Mouse (Mus musculus): ENCODE measurements at regions not wholly inside any gene's neighbourhood (a gene's known extent, or its start where the extent isn't known, plus 50 kb on each side); places are given as distances from the start of the nearest gene placed in this dataset.

DNA sequence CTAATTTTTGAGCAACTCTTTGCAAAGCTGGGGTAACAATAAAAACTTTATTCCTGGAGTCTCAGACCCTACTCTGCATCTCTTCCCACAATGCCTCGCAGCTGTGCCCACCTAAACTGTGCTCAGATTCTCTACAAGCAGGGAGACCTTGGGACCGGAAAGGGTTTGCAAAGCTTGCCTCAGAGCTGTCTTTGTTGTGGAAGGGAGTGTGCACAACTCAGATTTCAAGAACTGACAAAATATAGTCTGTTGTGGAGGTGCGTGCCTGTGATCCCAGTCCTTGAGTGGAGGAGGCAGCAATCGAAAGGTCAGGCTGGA is 530.2 kb downstream of the Pdcd6ip start:
- DNase-seq (ENCODE audit: low read depth, low spot score) = no peak

DNA sequence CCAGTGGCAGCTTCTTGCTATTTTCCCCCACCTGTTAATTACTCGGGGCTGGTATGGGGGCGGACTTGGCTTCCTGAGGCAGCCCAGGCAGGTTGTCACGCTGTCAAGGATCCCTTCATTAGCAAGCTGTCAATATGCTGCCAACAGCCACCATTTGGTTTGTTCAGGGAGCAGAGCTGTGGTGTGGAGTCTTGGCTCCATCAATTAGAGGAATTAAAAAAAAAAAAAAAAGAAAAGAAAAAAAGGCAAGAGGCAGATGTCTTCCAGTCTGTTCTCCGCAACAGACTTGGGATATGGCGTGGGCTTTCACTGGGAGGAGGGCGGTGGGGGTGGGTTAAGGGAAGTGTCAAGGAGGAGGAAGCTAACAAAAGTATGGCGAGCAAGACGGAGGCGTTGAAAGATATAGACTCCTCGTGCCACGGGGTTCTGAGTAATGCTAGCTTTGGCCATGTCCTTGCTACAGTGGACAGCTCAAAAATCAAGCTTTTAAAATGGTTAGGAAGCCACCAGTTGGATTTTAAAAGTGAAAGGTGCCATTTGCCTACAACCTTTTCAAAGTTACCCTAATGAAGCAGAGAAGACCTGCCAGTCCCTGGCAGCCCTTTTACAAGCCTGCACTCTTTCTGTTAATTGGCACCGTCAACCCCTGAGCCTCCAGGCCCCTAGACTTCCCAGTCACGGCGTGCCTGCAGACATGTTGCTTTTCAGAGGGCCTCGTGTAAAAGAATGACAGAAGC is 530.7 kb downstream of the Pdcd6ip start:
- no peak for DNase-seq (ENCODE audit: low read depth, low spot score)

DNA sequence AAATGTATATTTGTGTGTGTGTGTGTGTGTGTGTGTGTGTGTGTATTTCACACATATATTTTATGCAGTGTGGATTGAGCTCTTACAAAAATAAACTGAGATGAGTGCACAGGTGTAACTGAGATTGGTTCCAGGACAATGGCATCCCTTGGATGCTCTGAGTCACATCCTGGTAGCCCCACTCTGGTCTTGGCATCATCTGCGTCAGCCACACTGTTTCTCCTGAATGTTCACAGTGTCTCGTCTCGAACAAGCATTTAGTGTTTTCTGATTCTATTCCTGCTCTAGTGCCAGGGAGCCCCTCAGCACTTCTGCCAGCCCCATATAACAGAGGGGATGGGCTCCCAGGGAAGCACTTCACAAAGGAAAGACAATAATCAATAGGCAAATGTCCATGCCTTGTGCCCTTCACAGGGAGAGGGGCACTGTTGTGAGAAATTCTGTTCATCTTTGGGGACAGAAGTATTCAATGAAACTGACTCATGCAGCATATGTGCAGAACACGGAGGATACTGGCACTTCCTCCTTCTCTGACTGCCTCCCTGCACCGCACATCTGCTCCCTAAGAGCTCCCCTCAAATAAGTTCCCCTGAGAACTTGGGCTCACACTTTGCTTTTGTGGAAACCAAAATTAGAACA is 536.2 kb downstream of the Pdcd6ip start:
- no peak for DNase-seq (ENCODE audit: low read depth, low spot score)

DNA sequence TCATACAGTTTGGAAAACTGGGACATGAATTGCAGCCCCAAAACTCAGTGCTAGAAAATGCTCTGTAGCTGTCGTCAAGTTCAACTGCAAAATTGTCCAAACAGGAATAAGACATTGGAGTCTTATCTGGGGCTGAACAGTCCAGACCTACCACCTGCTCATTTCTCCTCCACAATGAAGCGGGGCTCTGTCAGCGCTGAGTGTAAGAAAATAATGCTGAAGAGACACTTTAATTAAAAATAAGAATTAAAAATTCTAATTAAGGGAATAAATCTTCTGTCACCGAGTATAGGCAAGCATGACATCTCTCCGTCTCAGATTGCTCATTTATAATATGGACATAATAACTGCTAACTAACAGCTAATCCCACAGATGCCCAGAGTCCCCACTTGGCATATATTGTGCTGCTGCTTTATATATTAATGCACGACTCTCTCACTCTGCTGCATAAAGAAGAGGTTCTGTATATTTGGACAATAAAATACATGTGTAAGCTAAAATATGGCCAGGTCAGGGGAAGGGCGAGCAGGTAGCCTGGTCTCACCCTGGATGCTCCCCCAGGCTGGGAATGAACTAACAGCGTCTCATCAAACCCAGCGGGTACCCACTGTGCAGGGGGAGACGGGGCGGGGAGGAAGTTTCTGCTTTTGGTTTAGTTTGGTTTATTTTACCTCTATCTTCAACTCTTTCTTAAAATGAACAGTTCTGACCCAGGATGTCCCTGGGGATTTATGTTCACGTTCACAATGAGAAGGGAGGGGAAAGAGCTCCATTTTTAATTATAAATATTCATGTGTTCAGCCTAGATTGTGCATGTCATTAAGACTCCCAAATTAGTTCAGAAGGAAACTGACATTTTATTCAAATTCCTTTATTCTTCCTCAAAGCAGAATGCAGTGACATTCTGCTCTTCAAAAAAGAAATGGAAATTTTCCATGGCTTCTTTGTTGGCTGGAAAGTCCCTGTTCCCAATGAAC is 544.9 kb downstream of the Pdcd6ip start:
- no peak for DNase-seq (ENCODE audit: low read depth, low spot score)

DNA sequence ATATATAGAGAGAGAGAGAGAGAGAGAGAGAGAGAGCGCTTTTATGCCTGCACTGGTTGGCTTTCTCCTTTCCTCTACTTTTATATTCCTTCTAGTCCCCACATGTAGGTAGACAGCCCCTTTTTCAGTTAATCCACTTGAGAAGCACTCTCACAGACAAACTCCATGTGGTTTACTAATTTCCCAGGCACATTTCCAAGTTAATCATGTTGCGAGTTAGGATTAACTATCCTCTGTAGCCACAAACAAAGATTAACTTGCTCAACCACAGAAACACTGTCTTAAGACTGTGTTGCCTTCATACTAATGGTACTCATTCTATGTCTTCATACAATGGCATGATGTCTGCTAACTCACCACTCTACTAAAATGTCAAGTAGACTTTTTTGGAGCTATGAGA is 548.0 kb downstream of the Pdcd6ip start:
- no peak for DNase-seq (ENCODE audit: low read depth, low spot score)

DNA sequence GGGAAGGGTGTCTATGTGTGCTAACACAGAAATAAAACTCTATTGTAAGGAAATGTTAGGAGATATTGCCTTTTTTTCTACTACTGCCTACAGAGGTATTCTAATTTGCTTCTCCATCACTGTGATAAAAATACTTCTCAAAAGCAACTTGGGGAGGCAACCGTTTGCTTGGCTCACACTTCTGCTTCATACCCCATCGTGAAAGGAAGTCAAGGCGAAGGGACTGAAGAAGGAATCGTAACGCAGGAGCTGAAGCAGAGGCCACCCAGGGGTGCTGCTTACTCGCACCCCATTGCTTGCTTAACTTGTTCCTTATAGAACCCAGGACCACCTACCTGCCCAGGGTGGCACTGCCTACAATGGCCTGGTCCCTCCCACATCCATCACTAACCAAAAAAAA is 550.0 kb downstream of the Pdcd6ip start:
- no peak for DNase-seq (ENCODE audit: low read depth, low spot score)

DNA sequence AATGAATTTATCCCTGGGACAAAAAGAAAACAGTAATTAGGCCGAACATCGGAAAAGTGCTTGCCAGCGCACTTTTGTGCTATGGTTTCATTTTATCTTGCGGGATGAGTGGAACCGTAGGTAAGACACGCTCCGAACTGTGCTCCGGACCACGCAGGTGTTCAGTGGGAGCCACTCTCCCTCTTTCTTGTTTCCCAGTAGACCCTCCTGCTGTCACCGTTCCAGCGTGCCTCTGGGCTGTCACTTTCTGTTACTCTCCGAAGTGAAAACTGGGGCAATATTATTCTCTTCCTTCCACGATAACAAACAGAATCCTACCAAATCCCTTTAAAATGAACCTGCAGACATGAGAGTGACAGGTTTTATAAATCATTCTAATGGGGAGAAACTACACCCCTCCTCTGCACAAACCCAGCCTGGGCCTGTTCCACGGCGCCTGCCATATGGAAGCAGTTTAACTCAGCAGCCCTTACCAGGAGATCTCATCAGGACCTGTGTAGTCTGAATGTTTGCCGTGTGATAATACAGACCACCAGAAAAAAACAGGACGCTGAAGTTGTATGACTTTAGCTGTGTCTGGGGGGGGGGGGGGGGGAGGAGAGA is 550.5 kb downstream of the Pdcd6ip start:
- DNase-seq (ENCODE audit: low read depth, low spot score) = no peak

DNA sequence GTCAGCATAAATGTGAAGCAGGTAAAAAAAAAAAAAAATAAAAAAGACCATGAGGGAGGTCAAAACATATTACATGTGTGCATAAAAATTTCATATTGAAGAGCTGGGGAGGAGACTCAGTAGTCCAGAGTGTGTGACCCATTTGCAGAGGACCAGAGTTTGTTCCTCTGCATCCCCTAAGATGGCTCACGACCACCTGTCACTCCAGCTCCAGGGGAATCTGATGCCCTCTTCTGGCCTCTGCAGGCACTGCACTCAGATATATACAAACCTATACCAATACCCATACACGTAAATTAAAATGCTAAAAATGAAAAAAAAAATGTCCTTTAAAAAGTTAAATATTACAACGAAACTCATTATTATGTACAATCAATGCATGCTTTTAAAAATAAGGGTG is 551.4 kb downstream of the Pdcd6ip start:
- DNase-seq (ENCODE audit: low read depth, low spot score) = peak; percentile 47

DNA sequence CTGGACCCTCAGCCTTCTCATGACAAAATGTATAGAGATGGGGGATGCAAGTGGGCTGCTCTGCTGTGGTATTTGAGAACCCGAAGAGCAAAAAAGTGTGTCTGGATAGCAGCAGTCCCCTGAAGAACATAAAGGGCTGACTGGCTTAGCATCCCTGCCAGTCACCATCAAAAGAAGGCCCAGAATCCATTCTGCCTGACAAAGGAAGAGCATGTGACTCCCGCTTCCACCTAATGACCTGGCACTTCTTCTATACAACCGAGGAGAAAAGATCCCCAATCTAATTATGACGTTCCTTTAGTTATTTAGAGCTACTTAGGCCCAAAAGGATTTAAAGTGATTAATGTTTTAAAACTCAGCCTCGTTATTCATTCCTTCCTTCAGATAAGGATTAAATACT is 559.0 kb downstream of the Pdcd6ip start:
- no peak for DNase-seq (ENCODE audit: low read depth, low spot score)

DNA sequence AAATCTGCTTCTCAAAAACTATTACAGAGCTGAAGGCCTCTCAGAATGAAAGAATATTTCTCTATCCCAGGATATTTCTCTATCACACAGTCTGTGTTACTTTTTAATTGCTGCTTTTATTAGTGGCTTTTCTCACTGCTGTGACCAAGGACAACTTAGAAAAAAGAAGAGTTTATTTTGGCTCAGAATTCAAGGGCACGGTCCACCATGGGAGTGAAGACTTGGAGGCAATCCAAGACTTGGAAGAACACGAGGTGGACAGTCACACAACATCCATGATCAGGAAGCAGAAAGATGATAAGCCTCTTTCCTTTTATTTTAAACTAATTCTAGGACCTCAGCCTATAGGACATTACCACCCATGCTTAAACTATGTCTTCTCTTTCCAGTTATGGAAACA is 561.5 kb downstream of the Pdcd6ip start:
- no peak for DNase-seq (ENCODE audit: low read depth, low spot score)

DNA sequence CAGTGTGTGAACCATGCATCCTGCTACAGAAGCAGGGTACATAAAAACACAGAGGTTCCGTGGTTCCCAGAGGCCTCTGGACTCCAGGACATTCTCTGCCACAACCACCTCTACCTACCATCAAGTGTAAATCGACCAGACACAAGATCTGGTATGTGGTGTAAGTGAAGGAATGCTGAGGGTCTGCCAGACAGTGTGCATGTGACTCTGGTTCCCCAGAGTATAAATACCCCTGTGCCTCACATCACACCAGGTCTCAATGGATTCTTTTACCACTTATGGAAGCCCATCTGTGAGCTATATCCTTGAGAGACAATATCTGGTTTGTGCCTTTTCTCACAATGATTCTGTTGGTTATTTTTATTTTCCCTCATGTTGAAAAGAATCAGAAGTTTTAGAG is 563.0 kb downstream of the Pdcd6ip start:
- no peak for DNase-seq (ENCODE audit: low read depth, low spot score)

DNA sequence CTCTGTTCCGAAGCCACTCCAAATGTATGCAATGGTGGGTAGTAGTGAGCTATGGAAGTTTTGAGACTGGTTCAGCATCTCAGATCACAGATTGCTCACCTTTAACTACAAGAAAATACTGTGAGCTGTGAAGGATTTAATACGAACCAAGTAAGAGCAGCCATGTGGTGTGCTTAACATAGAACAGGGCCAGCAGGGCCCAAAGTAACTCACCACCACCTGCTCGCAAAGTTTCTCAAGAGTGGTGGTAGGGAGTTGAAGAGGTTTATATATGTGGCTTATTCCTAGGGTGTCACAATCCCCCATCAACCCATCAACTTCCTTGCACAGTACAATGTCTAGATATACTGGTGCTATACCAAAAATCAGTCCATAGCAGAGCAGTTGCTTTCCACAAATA is 573.4 kb downstream of the Pdcd6ip start:
- no peak for DNase-seq (ENCODE audit: low read depth, low spot score)

DNA sequence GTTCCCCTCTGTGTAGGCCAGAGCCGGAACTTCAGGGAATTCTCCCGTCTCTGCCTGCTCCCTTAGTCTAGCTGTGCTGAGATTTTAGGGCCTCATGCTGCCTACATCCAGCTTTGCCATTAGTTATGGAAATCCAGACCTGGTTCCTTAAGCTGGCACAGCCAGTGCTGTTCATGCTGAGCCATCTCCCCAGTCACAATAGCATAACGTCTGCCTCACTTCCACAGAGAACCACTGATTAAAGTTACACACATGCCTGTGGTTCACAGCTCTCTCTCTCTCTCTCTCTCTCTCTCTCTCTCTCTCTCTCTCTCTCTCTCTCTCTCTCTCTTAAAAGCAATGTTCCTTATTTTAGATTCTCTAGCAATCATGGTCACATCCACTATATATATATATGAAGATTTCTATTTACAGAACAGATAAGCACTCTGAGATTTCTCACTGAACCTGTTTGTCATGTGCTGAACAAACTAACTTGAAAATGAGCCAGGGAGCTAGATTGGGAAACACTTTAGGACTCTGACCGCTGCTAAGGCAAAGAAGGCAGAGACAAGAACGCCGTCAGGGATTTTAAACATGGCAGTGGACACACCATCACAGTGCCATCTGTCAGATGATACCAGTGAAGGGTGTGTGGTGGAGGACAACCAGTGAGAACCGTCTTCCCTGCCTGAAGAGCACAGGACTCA is 584.9 kb downstream of the Pdcd6ip start:
- DNase-seq (ENCODE audit: low read depth, low spot score) = no peak

DNA sequence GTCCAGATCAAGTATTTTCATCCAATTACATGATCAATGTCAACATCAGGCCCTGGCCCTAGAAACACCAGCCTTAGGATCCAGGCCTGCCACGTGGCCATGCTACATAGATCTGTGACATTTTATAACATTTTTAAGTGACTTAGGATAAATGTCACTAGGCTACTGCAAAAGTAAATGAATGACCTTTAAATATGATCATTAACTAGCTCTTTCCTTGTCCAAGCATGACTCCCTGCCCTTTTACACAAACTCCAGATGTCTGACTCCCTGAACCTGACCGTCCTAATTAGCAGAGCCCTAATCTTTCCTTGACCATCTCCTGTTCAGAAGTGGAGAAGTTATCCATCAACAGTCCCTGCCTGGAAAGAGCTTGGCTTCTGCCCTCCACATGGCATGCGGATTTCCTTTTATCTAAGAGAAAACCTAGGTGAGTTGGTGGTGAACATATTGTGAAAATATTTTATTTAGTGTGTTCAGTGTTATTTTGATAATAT is 585.8 kb downstream of the Pdcd6ip start:
- no peak for DNase-seq (ENCODE audit: low read depth, low spot score)

DNA sequence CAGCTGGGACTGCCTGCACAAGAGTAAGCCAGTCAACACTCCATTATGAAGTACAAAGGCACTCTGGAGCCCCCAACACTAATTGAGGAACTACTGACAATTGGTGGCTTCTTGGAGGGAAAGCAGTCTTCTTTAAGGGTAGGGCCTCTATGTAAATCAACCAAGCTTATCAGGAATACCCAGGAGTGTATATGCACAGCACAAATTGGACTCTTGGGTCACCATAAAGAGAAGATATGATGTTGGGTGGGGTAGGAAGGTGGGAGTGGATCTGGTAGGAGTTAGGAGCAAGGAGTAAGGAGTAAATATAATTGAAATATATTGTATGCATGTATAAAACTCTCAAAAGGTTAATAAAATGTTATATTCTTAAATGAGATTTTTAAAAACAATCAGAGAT is 587.7 kb downstream of the Pdcd6ip start:
- no peak for DNase-seq (ENCODE audit: low read depth, low spot score)

DNA sequence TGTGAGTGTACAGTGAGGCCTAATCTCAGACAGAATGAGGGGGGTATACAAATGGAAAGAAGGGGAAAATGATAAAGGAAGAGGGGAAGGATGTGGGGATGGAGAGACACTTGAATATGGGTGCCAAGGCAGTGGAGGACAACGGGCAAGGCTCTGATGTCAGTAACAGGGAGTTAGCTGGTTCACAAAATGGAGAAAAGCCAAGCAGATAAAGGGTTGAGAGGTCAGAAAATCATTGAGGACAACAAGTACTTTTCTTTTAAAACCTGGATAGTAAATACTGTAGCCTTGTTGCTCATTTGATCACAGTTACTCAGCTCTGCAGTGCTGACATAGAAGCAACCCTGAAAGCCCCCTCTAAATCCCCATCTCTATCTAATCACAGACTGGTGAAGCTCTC is 588.3 kb downstream of the Pdcd6ip start:
- DNase-seq (ENCODE audit: low read depth, low spot score) = no peak

DNA sequence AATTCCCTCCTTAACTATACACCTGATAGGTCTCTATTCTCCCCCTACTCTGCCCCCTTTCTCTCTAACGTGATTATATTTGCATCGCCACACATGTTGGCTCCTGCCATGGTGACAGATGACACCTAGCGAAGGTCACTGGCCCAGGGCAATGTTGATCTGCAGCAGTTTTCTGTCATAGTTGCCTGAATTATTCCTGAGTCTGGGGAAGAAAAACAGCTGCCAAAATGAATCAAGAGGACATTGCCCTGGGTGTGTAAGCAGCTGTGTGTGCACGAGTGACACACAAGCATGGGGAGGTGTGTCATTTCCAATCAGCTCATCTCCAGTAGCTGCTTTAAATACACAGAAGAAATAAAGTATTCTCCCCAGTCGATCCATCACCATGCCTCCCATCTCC is 592.5 kb downstream of the Pdcd6ip start:
- DNase-seq (ENCODE audit: low read depth, low spot score) = no peak

DNA sequence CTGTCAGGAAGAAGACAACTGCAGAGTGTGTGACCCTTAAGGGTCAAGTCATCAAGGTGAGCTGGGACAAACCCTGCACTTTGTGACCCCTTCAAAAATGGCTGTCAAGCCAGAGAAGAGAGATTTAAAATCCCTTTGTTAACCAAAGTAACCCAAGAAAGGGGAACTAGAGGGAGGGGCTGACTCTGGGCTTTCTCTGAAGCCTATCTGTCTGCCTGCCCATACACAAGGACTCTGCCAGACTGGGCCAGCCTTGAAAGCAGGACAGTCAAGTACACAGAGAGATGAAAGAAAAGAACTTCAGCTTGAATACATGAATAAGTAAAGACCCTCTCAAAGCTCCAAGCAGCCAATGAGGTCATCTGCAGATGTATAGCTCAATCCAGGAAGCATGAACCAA is 595.3 kb downstream of the Pdcd6ip start:
- peak; percentile 88 for DNase-seq (ENCODE audit: low read depth, low spot score)

DNA sequence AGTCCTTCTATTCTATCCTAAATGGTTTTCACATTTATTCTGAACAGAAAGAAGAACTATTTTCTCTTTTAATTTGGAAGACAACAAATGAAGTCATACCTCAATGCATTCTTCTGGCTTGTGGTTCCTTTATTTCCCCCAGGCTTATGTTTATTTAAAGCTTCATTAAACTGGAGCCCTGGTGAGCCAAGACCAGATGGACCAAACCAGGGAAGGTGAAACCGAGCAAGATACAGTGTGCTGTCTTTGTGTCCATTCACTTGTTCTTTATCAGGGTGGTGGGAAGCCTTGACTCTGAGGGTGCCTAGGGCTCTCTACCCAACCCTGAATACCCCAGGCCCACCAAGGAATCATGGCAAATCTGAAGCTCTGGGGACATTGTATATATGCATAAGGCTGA is 606.3 kb downstream of the Pdcd6ip start:
- DNase-seq (ENCODE audit: low read depth, low spot score) = no peak

DNA sequence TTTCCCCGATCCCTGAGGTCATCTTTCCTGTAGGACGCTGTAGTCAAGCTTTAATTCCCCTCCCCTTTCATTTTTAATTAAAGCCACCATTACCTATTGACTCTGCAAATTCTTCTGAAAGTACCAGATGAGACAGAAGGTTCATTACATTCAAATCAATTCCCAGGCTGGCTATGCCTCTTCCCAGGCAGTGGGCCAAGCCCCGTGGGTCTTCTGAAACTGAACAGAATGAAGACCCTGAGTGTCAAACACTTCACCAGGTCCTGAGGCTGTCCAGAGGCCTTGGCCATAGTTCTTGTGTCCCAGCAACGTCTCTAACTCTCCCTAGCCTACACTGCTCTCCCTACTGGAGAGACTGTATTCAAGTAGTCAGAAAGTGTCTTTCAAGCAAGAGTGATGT is 607.4 kb downstream of the Pdcd6ip start:
- DNase-seq (ENCODE audit: low read depth, low spot score) = no peak

DNA sequence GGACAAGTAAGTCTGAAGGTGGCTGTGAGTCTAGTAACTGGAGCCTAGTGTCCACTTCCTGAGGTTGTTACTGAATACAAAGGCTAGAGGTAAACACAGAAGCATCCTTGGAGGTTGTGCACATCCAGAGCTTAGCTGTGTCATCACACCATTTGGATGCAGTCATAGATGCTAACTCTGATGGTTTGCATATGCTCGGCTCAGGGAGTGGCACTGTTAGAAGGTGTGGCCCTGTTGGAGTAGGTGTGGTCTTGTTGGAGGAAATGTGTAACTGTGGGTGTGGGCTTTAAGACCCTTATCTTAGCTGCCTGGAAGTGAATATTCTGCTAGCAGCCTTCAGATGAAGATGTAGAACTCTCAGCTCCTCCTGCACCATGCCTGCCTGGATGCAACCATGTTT is 612.6 kb downstream of the Pdcd6ip start:
- peak; percentile 14 for DNase-seq (ENCODE audit: low read depth, low spot score)

All from ES-CJ7 (cell line).